Mouse (Mus musculus) MEL (cell line): ENCODE results near the gene Lgi4. TPM values are rescaled to one million over a fixed set of nuclear protein-coding genes. Genes with fewer than 3 reads are reported as not detected.

ENCODE experiments used
- DNase-seq: peaks from one replicate; pipeline ENCODE4 v3.0.0; 2011; ENCODE audit warnings: low read depth, low spot score
- H3K27ac ChIP-seq: 2 replicates; pipeline ENCODE4 v1.5.1; 2012; ENCODE audit warnings: low read depth, mild to moderate bottlenecking, control low read depth, low read length, moderate library complexity; ENCODE audit not compliant: control insufficient read depth
- H3K27me3 ChIP-seq, 2 experiments: fragments of 150-350 bp in 1 of 2; sonication (generic) in 1 of 2; 2 replicates each; pipeline ENCODE4 v1.6.1; 2012; ENCODE audit warnings: low read length in 2 of 2, mild to moderate bottlenecking in 2 of 2, improper control_type of control experiment in 1 of 2, moderate library complexity in 1 of 2; ENCODE audit not compliant: insufficient read depth in 2 of 2, control insufficient read depth in 1 of 2
- H3K36me3 ChIP-seq, 2 experiments: 2 replicates each; pipeline ENCODE4 v1.6.1; 2012 to 2014; ENCODE audit warnings: low read length in 2 of 2, improper control_type of control experiment in 1 of 2, inconsistent platforms in 1 of 2, mild to moderate bottlenecking in 1 of 2; ENCODE audit not compliant: insufficient read depth in 2 of 2, control insufficient read depth in 1 of 2
- H3K4me1 ChIP-seq, 2 experiments: fragments of 150-350 bp in 1 of 2; sonication (generic) in 1 of 2; 2 replicates each; pipeline ENCODE4 v1.6.1; 2012; ENCODE audit warnings: low read length in 2 of 2, improper control_type of control experiment in 1 of 2, mild to moderate bottlenecking in 1 of 2; ENCODE audit not compliant: insufficient read depth in 2 of 2, control insufficient read depth in 1 of 2
- H3K4me3 ChIP-seq, 2 experiments: fragments of 150-350 bp in 1 of 2; sonication (generic) in 1 of 2; 2 replicates each; pipeline ENCODE4 v1.5.1; 2012; ENCODE audit warnings: low read depth in 2 of 2, low read length in 2 of 2, mild to moderate bottlenecking in 2 of 2, moderate library complexity in 2 of 2, control low read depth in 1 of 2, improper control_type of control experiment in 1 of 2; ENCODE audit not compliant: control insufficient read depth in 1 of 2, insufficient read depth in 1 of 2
- H3K79me2 ChIP-seq: 2 replicates; pipeline ENCODE4 v1.6.1; 2012; ENCODE audit warnings: mild to moderate bottlenecking, low read length, moderate library complexity; ENCODE audit not compliant: control insufficient read depth, poor library complexity, insufficient read depth
- H3K9ac ChIP-seq: 2 replicates; pipeline ENCODE4 v1.6.1; 2012; ENCODE audit warnings: low read depth, mild to moderate bottlenecking, control low read depth, low read length, moderate library complexity; ENCODE audit not compliant: control insufficient read depth, poor library complexity, severe bottlenecking
- H3K9me3 ChIP-seq: fragments of 150-350 bp; sonication (generic); replicated peaks from 2 replicates; pipeline ENCODE4 v1.6.1; 2012; ENCODE audit warnings: mild to moderate bottlenecking, low read length, improper control_type of control experiment, moderate library complexity; ENCODE audit not compliant: insufficient read depth
- BHLHE40 ChIP-seq: IDR thresholded peaks from 2 replicates; pipeline ENCODE4 v1.6.1; 2012; ENCODE audit warnings: low read depth, mild to moderate bottlenecking, inconsistent platforms, low read length, improper control_type of control experiment, borderline replicate concordance
- CHD1 ChIP-seq: IDR thresholded peaks from 2 replicates; pipeline ENCODE4 v1.6.1; 2012; ENCODE audit warnings: low read depth, mild to moderate bottlenecking, inconsistent platforms, low read length, improper control_type of control experiment
- CTCF ChIP-seq, 3 experiments: IDR thresholded peaks in 2 of 3; conservative IDR thresholded peaks in 1 of 3; 2 replicates each; pipeline ENCODE4 v1.5.1; 2011 to 2012; ENCODE audit warnings: low read length in 3 of 3, low read depth in 2 of 3, mild to moderate bottlenecking in 2 of 3, improper control_type of control experiment in 1 of 3, inconsistent platforms in 1 of 3, mixed read lengths in 1 of 3, moderate library complexity in 1 of 3; ENCODE audit not compliant: control insufficient read depth in 1 of 3, insufficient read depth in 1 of 3, poor library complexity in 1 of 3, severe bottlenecking in 1 of 3
- ETS1 ChIP-seq: IDR thresholded peaks from 2 replicates; pipeline ENCODE4 v1.6.1; 2012; ENCODE audit warnings: low read depth, mild to moderate bottlenecking, inconsistent platforms, low read length, improper control_type of control experiment, moderate library complexity
- GABPA ChIP-seq: IDR thresholded peaks from 2 replicates; pipeline ENCODE4 v1.6.1; 2012; ENCODE audit warnings: low read depth, mild to moderate bottlenecking, inconsistent platforms, low read length, improper control_type of control experiment, moderate library complexity
- GATA1 ChIP-seq: IDR thresholded peaks from 2 replicates; pipeline ENCODE4 v1.6.1; 2011; ENCODE audit warnings: low read depth, low read length, improper control_type of control experiment
- JUND ChIP-seq: IDR thresholded peaks from 2 replicates; pipeline ENCODE4 v1.6.1; 2011; ENCODE audit warnings: low read depth, mild to moderate bottlenecking, improper control_type of control experiment, low read length
- KAT2A ChIP-seq: conservative IDR thresholded peaks from 2 replicates; pipeline ENCODE4 v1.6.1; 2012; ENCODE audit warnings: low read depth, low read length, improper control_type of control experiment, inconsistent platforms
- MAZ ChIP-seq: IDR thresholded peaks from 2 replicates; pipeline ENCODE4 v1.6.1; 2012; ENCODE audit warnings: low read depth, mild to moderate bottlenecking, inconsistent platforms, low read length, improper control_type of control experiment
- MXI1 ChIP-seq: IDR thresholded peaks from 2 replicates; pipeline ENCODE4 v1.6.1; 2011; ENCODE audit warnings: mild to moderate bottlenecking, low read depth, low read length, improper control_type of control experiment
- MYC ChIP-seq: IDR thresholded peaks from 2 replicates; pipeline ENCODE4 v1.6.1; 2011; ENCODE audit warnings: low read depth, mild to moderate bottlenecking, low read length, improper control_type of control experiment, moderate library complexity
- NELFE ChIP-seq: IDR thresholded peaks from 2 replicates; pipeline ENCODE4 v1.6.1; 2011; ENCODE audit warnings: low read depth, low read length, improper control_type of control experiment
- POLR2A ChIP-seq, 2 experiments: IDR thresholded peaks; 2 replicates each; pipeline ENCODE4 v1.6.1; 2011 to 2012; ENCODE audit warnings: low read length in 2 of 2, mild to moderate bottlenecking in 2 of 2, control low read depth in 1 of 2, improper control_type of control experiment in 1 of 2, low read depth in 1 of 2, moderate library complexity in 1 of 2; ENCODE audit not compliant: control insufficient read depth in 1 of 2, insufficient read depth in 1 of 2, poor library complexity in 1 of 2
- RAD21 ChIP-seq: IDR thresholded peaks from 2 replicates; pipeline ENCODE4 v1.6.1; 2011; ENCODE audit warnings: mild to moderate bottlenecking, low read depth, low read length, improper control_type of control experiment
- SIN3A ChIP-seq: IDR thresholded peaks from 2 replicates; pipeline ENCODE4 v1.6.1; 2012; ENCODE audit warnings: low read length, improper control_type of control experiment, inconsistent platforms
- SMC3 ChIP-seq: IDR thresholded peaks from 2 replicates; pipeline ENCODE4 v1.6.1; 2011; ENCODE audit warnings: low read depth, low read length, improper control_type of control experiment
- TAL1 ChIP-seq: IDR thresholded peaks from 2 replicates; pipeline ENCODE4 v1.6.1; 2012; ENCODE audit warnings: mild to moderate bottlenecking, inconsistent platforms, low read length, moderate library complexity, mixed read lengths
- TBP ChIP-seq: IDR thresholded peaks from 2 replicates; pipeline ENCODE4 v1.8.0; 2011; ENCODE audit warnings: low read depth, low read length, improper control_type of control experiment
- TCF12 ChIP-seq: IDR thresholded peaks from 2 replicates; pipeline ENCODE4 v1.6.1; 2014; ENCODE audit warnings: low read depth, mild to moderate bottlenecking, inconsistent platforms, low read length, improper control_type of control experiment, moderate library complexity
- USF1 ChIP-seq: IDR thresholded peaks from 2 replicates; pipeline ENCODE4 v1.6.1; 2014; ENCODE audit warnings: low read depth, mild to moderate bottlenecking, inconsistent platforms, low read length, improper control_type of control experiment, moderate library complexity
- USF2 ChIP-seq, 2 experiments: IDR thresholded peaks; 2 replicates each; pipeline ENCODE4 v1.6.1; 2011 to 2012; ENCODE audit warnings: improper control_type of control experiment in 2 of 2, low read length in 2 of 2, borderline replicate concordance in 1 of 2, inconsistent platforms in 1 of 2, low read depth in 1 of 2, mild to moderate bottlenecking in 1 of 2; ENCODE audit not compliant: insufficient read depth in 1 of 2
- ZC3H11A ChIP-seq: IDR thresholded peaks from 2 replicates; pipeline ENCODE4 v1.6.1; 2012; ENCODE audit warnings: low read depth, mild to moderate bottlenecking, inconsistent platforms, low read length, improper control_type of control experiment
- ZKSCAN1 ChIP-seq: IDR thresholded peaks from 2 replicates; pipeline ENCODE4 v1.6.1; 2012; ENCODE audit warnings: low read depth, mild to moderate bottlenecking, inconsistent platforms, low read length, improper control_type of control experiment, moderate library complexity
- ZMIZ1 ChIP-seq: IDR thresholded peaks from 2 replicates; pipeline ENCODE4 v1.6.1; 2012; ENCODE audit warnings: low read depth, mild to moderate bottlenecking, inconsistent platforms, low read length, improper control_type of control experiment, moderate library complexity
- polyA plus RNA-seq, 2 experiments: library from polyadenylated mRNA; stranded (reverse) in 1 of 2; unstranded in 1 of 2; fragments of >175 nt in 1 of 2; fragments of >200 nt in 1 of 2; gene quantifications; 2 replicates each; pipeline versions ENCODE4 v1.2.1 to v1.2.4; 2012; ENCODE audit warnings: low replicate concordance in 2 of 2, low read depth in 1 of 2; ENCODE audit not compliant: insufficient read length in 2 of 2, insufficient read depth in 1 of 2, missing spikeins in 1 of 2
- total RNA-seq: library from RNA; depleted of rRNA; stranded (reverse); fragments of 300-350 nt; gene quantifications from 2 replicates; pipeline ENCODE4 v1.2.3, GENCODE M21; 2012

Gene Lgi4
- total and polyA plus RNA-seq, 3 experiments = not detected

DNA sequence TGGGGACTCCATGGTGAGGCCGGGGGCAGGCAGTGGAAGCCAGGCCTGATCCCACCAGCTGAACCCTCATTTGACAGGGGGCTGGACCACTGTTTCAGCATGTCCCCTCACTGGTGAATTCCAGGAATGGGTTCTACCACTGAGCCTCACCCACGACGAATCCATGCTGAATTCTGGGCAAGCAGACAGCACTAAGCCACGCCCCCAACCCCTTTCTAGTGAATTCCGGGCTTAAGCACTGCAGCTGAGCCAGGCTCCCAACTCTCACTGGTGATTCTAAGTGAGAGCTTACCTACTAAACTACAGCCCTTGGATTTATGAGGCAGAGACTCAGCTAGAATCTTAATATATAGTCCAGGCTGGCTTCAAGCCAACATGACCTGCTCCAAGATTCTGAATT, 8.7 kb downstream of the Lgi4 start:
- TF ChIP-seq TAL1 (no peak), JUND (no peak), GATA1 (no peak), MYC (no peak), ETS1 (no peak), SMC3 (no peak), RAD21 (no peak), GABPA (no peak), BHLHE40 (no peak), CTCF (IDR thresholded peaks at IDR 0.05 in 2 of 3, conservative IDR thresholded peaks at IDR 0.05 in 1 of 3; ENCODE audit: control insufficient read depth in 1 of 3, insufficient read depth in 1 of 3, low read depth in 2 of 3, low read length in 3 of 3, poor library complexity in 1 of 3, severe bottlenecking in 1 of 3) (no peak), ZMIZ1 (no peak), POLR2A (IDR thresholded peaks at IDR 0.05; ENCODE audit: control insufficient read depth in 1 of 2, insufficient read depth in 1 of 2, low read depth in 1 of 2, low read length in 2 of 2, poor library complexity in 1 of 2) (no peak), TBP (no peak), MXI1 (no peak), CHD1 (no peak)
- Histone ChIP-seq H3K4me1 (no peaks in the 10 kb centered on the region), H3K9me3 (no peaks in the 10 kb centered on the region), H3K27ac (no peak overlapping the region), H3K9ac (no peak overlapping the region), H3K27me3 (no peaks in the 10 kb centered on the region; a peak in 1 of 4 replicates), H3K4me3 (no peak overlapping the region), H3K36me3 (no peaks in the 10 kb centered on the region), H3K79me2 (no peaks in the 10 kb centered on the region)
- DNase-seq = no peak

DNA sequence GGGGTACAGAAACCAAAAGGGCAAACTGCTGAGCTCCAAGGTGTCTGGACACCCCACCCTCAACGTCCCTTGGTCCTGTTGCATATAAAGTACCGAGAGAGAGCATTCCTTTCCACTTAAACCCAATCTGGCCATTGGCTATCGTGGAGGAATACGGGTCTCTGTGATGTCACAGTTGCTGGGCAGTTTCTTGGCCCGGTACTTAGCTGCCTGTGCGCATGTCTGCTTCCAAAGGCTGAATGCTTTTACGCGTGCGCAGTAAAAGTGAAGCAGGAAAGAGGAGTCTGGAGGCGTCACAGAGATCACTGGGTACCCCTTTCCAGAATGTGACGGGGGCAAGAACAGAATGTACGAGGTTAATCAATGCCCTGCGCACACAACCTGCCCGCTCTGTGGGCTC, 10.3 kb downstream of the Lgi4 start:
- no peaks in the 10 kb centered on the region for H3K36me3 ChIP-seq
- TF ChIP-seq ZKSCAN1 = no peak
- TF ChIP-seq, all 39 proteins: peak for 0
- Histone ChIP-seq H3K27me3 (no peaks in the 10 kb centered on the region; a peak in 2 of 4 replicates), H3K27ac (no peak overlapping the region), H3K4me1 (no peaks in the 10 kb centered on the region), H3K4me3 (no peak overlapping the region), H3K9me3 (no peaks in the 10 kb centered on the region), H3K79me2 (no peaks in the 10 kb centered on the region), H3K9ac (no peak overlapping the region)
- DNase-seq = no peak

DNA sequence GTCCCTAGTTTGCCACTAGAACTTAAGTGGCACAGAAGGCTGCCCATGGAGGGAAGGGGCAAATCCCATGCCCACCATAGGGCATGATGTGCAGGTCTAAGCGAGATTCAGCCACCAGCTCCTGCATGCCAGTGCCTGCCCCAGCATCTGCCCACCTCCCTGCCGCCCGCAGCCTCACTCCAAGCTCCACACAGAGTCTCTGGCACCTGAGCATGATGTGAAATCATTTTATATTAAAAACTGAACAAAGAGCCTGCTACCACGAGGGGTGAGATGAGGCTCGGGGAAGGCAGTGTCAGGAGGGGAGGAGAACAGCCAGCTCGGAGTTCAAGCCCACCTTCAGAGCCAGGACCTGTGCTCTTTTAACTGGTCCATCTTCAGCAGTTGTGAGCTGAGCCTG, 11.2 kb downstream of the Lgi4 start:
- Histone ChIP-seq H3K36me3 (no peaks in the 10 kb centered on the region), H3K27me3 (no peaks in the 10 kb centered on the region; a peak in 2 of 4 replicates), H3K9me3 (no peaks in the 10 kb centered on the region)
- TF ChIP-seq SIN3A = no peak
- TF ChIP-seq MYC = no peak
- no peak for TF ChIP-seq ZKSCAN1
- TF ChIP-seq MXI1 = no peak
- no peak for TF ChIP-seq JUND
- TF ChIP-seq NELFE = no peak
- TF ChIP-seq KAT2A = no peak
- TF ChIP-seq ZC3H11A = no peak
- no peak for TF ChIP-seq USF2 (IDR thresholded peaks at IDR 0.05; ENCODE audit: borderline replicate concordance in 1 of 2, insufficient read depth in 1 of 2, low read depth in 1 of 2, low read length in 2 of 2)
- TF ChIP-seq GABPA = no peak
- TF ChIP-seq USF1 = no peak
- TF ChIP-seq MAZ = no peak
- no peak for TF ChIP-seq SMC3
- no peak for TF ChIP-seq TCF12
- TF ChIP-seq, all 39 proteins: peak for 0
- Histone ChIP-seq H3K27ac (no peak overlapping the region), H3K9ac (no peak overlapping the region), H3K4me1 (no peaks in the 10 kb centered on the region), H3K79me2 (no peaks in the 10 kb centered on the region), H3K4me3 (no peak overlapping the region)
- no peak for DNase-seq
